Mouse (Mus musculus): ENCODE measurements around the gene Scaf4. TPM values are rescaled to one million over a fixed set of nuclear protein-coding genes. Genes with fewer than 3 reads are reported as not detected.

The Scaf4 gene
- polyA plus RNA-seq, 1 experiment, result 51.8 TPM

GRCm38 (mm10) chr16:90312449-90313082 is 28.3 kb upstream of the Scaf4 start:
- Histone ChIP-seq H3K4me3 (replicated peaks; ENCODE audit: extremely low read depth, low read depth, low read length) (no peak overlapping the region), H3K4me1 (ENCODE audit: control insufficient read depth, insufficient read depth, low read length) (no peaks in the 10 kb centered on the region)
- DNase-seq, result no peak
- 42% methylated on average over 13 of the region's 13 CpGs for WGBS
- no peak for TF ChIP-seq POLR2A (IDR thresholded peaks at IDR 0.05; ENCODE audit: borderline replicate concordance, extremely low read depth, low read depth, low read length)
- no peak for TF ChIP-seq CTCF (IDR thresholded peaks at IDR 0.05; ENCODE audit: insufficient read depth, low read length)

DNA sequence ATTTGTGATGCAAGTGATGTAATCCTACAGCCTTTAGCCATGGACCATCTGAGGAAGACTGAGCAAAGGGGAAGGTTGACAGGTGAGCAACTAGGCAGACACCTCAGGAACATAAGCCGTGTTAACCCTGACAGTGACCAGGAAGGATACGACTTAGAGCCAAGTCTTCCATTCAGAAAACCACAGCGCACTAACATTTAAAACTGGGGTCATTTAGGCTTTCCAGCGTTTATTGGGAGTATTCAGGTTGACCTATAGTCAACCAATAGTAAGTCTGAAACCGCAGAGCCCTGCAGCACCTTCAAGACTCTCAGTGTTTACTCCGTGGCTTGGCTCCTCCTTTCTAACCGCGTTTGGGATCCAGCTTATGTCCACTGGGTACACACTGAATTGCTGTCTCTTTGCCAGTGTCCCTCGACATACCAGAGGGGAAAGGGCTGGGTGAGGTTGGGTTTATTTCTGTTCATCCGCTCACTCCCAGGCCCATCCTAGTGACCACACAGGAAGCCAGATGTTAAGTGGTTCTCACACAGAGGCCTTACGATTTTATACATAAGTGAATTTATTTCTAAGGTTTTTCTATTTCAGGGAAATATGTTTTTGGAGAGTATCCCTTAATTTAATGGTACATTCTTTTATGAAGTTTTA is 26.3 kb upstream of the Scaf4 start:
- 61% methylated on average over 11 of the region's 11 CpGs for WGBS
- TF ChIP-seq POLR2A (IDR thresholded peaks at IDR 0.05; ENCODE audit: borderline replicate concordance, extremely low read depth, low read depth, low read length), result no peak
- no peak for TF ChIP-seq CTCF (IDR thresholded peaks at IDR 0.05; ENCODE audit: insufficient read depth, low read length)
- Histone ChIP-seq H3K4me1 (ENCODE audit: control insufficient read depth, insufficient read depth, low read length) (no peaks in the 10 kb centered on the region), H3K4me3 (replicated peaks; ENCODE audit: extremely low read depth, low read depth, low read length) (no peak overlapping the region)
- no peak for DNase-seq

DNA sequence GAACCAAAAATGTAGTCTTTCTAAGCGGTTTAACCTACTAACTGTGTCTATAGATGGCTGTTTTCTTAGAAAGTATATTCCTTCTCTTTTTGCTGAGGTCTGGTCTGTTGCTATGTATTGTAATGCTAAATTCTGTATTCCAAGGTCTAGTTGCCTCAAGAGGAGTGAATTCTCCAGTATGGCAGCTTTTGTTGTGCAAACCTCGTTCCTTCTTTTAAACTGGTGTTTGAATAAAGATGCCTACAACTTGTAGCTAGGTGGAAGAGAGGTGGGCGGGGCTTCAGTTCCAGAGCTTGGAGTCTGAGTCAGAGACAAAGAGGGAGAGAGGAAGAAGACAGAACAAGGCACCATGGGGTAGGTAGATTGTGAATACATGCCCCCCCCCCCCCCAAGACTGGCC is 25.5 kb upstream of the Scaf4 start:
- Histone ChIP-seq H3K4me3 (replicated peaks; ENCODE audit: extremely low read depth, low read depth, low read length) (no peak overlapping the region), H3K4me1 (ENCODE audit: control insufficient read depth, insufficient read depth, low read length) (no peaks in the 10 kb centered on the region)
- no peak for DNase-seq
- TF ChIP-seq POLR2A (IDR thresholded peaks at IDR 0.05; ENCODE audit: borderline replicate concordance, extremely low read depth, low read depth, low read length) (no peak), CTCF (IDR thresholded peaks at IDR 0.05; ENCODE audit: insufficient read depth, low read length) (no peak)
- WGBS, result 65% methylated on average over 3 of the region's 3 CpGs

GRCm38 (mm10) chr16:90303988-90304299 is 19.6 kb upstream of the Scaf4 start:
- Histone ChIP-seq H3K4me1 (ENCODE audit: control insufficient read depth, insufficient read depth, low read length) (no peaks in the 10 kb centered on the region), H3K4me3 (replicated peaks; ENCODE audit: extremely low read depth, low read depth, low read length) (no peak overlapping the region)
- WGBS, result 93% methylated on average over 2 of the region's 2 CpGs
- no peak for DNase-seq
- TF ChIP-seq POLR2A (IDR thresholded peaks at IDR 0.05; ENCODE audit: borderline replicate concordance, extremely low read depth, low read depth, low read length) (no peak), CTCF (IDR thresholded peaks at IDR 0.05; ENCODE audit: insufficient read depth, low read length) (no peak)

GRCm38 (mm10) chr16:90303286-90303987 is 19.1 kb upstream of the Scaf4 start:
- TF ChIP-seq POLR2A (IDR thresholded peaks at IDR 0.05; ENCODE audit: borderline replicate concordance, extremely low read depth, low read depth, low read length), result no peak
- no peak for TF ChIP-seq CTCF (IDR thresholded peaks at IDR 0.05; ENCODE audit: insufficient read depth, low read length)
- Histone ChIP-seq H3K4me3 (replicated peaks; ENCODE audit: extremely low read depth, low read depth, low read length) (no peak overlapping the region), H3K4me1 (ENCODE audit: control insufficient read depth, insufficient read depth, low read length) (no peaks in the 10 kb centered on the region)
- DNase-seq, result no peak
- WGBS, result 73% methylated on average over 9 of the region's 9 CpGs

DNA sequence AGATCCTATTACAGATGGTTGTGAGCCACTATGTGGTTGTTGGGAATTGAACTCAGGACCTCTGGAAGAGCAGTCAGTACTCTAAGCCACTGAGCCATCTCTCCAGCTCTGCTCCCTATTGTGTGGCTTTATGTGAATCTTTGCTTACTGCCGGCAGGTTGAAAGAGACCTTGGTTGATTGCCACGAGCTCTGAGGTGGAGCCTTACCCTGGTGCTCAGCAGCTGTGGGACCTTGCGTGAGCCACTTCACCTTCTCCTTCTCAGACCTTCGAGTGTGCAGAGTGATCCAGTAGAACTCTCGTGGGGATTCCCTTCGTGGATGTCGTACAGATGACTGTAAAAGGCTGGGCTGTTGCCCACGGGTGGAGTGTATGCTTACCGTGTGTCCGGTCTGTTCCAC is 17.4 kb upstream of the Scaf4 start:
- 75% methylated on average over 10 of the region's 10 CpGs for WGBS
- TF ChIP-seq CTCF (IDR thresholded peaks at IDR 0.05; ENCODE audit: insufficient read depth, low read length), result no peak
- no peak for TF ChIP-seq POLR2A (IDR thresholded peaks at IDR 0.05; ENCODE audit: borderline replicate concordance, extremely low read depth, low read depth, low read length)
- DNase-seq, result no peak
- no peak overlapping the region for H3K4me3 ChIP-seq (replicated peaks; ENCODE audit: extremely low read depth, low read depth, low read length)
- no peaks in the 10 kb centered on the region; the same call in 1 of the 2 replicates for H3K4me1 ChIP-seq (ENCODE audit: control insufficient read depth, insufficient read depth, low read length)

DNA sequence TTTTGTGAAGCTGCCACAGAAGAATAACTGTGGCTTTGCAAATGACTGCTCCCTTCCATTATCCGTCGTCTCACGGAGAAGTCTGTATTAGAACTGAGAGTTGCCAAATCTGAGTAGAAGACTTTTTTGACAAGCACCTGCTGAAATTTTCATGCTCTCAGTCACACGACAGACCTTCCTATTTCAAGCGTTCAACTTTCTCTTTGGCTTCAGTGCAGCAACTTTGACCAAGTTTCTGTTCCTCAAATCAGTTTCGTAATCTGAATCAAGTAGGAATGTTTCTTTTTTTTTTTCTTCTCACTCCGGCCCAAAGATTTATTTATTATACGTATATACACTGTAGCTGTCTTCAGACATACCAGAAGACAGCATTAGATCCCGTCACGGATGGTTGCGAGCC is 16.6 kb upstream of the Scaf4 start:
- Histone ChIP-seq H3K4me1 (ENCODE audit: control insufficient read depth, insufficient read depth, low read length) (no peaks in the 10 kb centered on the region; the same call in 1 of the 2 replicates), H3K4me3 (replicated peaks; ENCODE audit: extremely low read depth, low read depth, low read length) (no peak overlapping the region)
- 66% methylated on average over 11 of the region's 11 CpGs for WGBS
- no peak for TF ChIP-seq POLR2A (IDR thresholded peaks at IDR 0.05; ENCODE audit: borderline replicate concordance, extremely low read depth, low read depth, low read length)
- TF ChIP-seq CTCF (IDR thresholded peaks at IDR 0.05; ENCODE audit: insufficient read depth, low read length), result no peak
- no peak for DNase-seq

GRCm38 (mm10) chr16:90299591-90299990 is 15.3 kb upstream of the Scaf4 start:
- no peak for DNase-seq
- TF ChIP-seq POLR2A (IDR thresholded peaks at IDR 0.05; ENCODE audit: borderline replicate concordance, extremely low read depth, low read depth, low read length) (no peak), CTCF (IDR thresholded peaks at IDR 0.05; ENCODE audit: insufficient read depth, low read length) (no peak)
- no peak overlapping the region for H3K4me3 ChIP-seq (replicated peaks; ENCODE audit: extremely low read depth, low read depth, low read length)
- no peaks in the 10 kb centered on the region; the same call in 1 of the 2 replicates for H3K4me1 ChIP-seq (ENCODE audit: control insufficient read depth, insufficient read depth, low read length)

DNA sequence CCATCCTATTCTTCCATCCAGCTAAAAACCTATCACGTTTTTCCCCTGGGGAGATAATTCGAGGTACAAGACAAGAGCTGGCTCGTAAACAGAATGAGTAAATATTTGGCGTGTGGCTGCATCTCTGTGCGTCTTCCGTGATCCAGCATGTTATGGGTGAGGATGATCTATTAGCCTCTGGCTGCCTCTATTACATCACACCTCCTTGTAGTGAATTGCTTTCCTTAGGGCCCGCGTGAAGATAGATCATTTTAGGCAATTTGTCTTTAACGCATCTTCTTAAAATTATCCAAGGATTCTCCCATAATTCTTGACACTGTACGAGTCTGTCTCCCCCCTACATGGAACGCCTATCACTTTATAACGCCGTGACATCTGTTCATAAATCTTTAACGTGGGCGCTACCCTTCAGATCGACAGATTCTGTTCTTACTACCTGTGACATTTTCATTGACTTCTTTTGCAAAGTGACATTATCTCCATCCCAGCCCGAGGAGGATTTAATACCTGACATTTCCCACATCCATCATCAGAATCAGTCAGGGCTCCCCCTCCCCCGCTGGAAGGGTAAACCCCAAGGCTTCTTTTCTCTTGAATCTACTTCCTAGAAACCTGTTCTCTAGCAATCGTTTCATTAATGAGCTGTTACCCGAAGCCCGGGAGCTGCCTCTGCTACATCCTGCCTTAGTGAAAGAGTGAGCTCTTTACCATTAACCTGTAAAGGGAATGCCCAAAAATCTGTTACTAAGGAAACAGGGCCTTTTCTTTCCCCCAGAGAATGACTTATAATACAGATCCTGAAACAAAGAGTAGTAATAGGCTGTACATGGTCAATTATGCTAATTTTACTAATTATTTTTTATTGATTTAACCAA is 14.4 kb upstream of the Scaf4 start:
- WGBS, result 27% methylated on average over 21 of the region's 21 CpGs
- DNase-seq, result no peak
- H3K4me1 ChIP-seq (ENCODE audit: control insufficient read depth, insufficient read depth, low read length), result no peaks in the 10 kb centered on the region; the same call in 1 of the 2 replicates
- no peak overlapping the region for H3K4me3 ChIP-seq (replicated peaks; ENCODE audit: extremely low read depth, low read depth, low read length)
- TF ChIP-seq POLR2A (IDR thresholded peaks at IDR 0.05; ENCODE audit: borderline replicate concordance, extremely low read depth, low read depth, low read length) (no peak), CTCF (IDR thresholded peaks at IDR 0.05; ENCODE audit: insufficient read depth, low read length) (no peak)
